Mouse (Mus musculus) embryo, embryonic 9.5 days (tissue): Measurements from ENCODE around the gene Cdh13.

Experiments used
- DNase-seq: peaks from one replicate; pipeline ENCODE4 v3.0.0-alpha.2; 2017; ENCODE audit errors: extremely low spot score

Gene Cdh13

GRCm38 (mm10) chr8:118380782-118381181 lies 97.2 kb downstream of the Cdh13 start:
- no peak for DNase-seq

GRCm38 (mm10) chr8:118381641-118382040 lies 98.1 kb downstream of the Cdh13 start:
- DNase-seq: no peak

- no peak for DNase-seq
Observed at GRCm38 (mm10) chr8:118384314-118384713, 100.8 kb downstream of the Cdh13 start.

GRCm38 (mm10) chr8:118389456-118389855 lies 105.9 kb downstream of the Cdh13 start:
- no peak for DNase-seq

GRCm38 (mm10) chr8:118393909-118394650 lies 110.5 kb downstream of the Cdh13 start:
- DNase-seq: no peak

GRCm38 (mm10) chr8:118395178-118395577 lies 111.6 kb downstream of the Cdh13 start:
- no peak for DNase-seq

- DNase-seq: no peak
Observed at GRCm38 (mm10) chr8:118404836-118405235, 121.3 kb downstream of the Cdh13 start.

- DNase-seq: no peak
Observed at GRCm38 (mm10) chr8:118407322-118407721, 123.8 kb downstream of the Cdh13 start.

GRCm38 (mm10) chr8:118409396-118409795 lies 125.9 kb downstream of the Cdh13 start:
- DNase-seq: no peak

GRCm38 (mm10) chr8:118410341-118410970 lies 126.9 kb downstream of the Cdh13 start:
- no peak for DNase-seq

- DNase-seq: no peak
Observed at GRCm38 (mm10) chr8:118415672-118416071, 132.1 kb downstream of the Cdh13 start.

GRCm38 (mm10) chr8:118416811-118417355 lies 133.3 kb downstream of the Cdh13 start:
- no peak for DNase-seq

- DNase-seq: no peak
Observed at GRCm38 (mm10) chr8:118422624-118423023, 139.1 kb downstream of the Cdh13 start.

- no peak for DNase-seq
Observed at GRCm38 (mm10) chr8:118428941-118429340, 145.4 kb downstream of the Cdh13 start.

- DNase-seq: no peak
Observed at GRCm38 (mm10) chr8:118431731-118432440, 148.4 kb downstream of the Cdh13 start.

- DNase-seq: no peak
Observed at GRCm38 (mm10) chr8:118433553-118434180, 150.1 kb downstream of the Cdh13 start.

GRCm38 (mm10) chr8:118436751-118437150 lies 153.2 kb downstream of the Cdh13 start:
- DNase-seq: no peak

- DNase-seq: no peak
Observed at GRCm38 (mm10) chr8:118437152-118437551, 153.6 kb downstream of the Cdh13 start.

- DNase-seq: no peak
Observed at GRCm38 (mm10) chr8:118437874-118438273, 154.3 kb downstream of the Cdh13 start.

GRCm38 (mm10) chr8:118439857-118440256 lies 156.3 kb downstream of the Cdh13 start:
- DNase-seq: no peak

- no peak for DNase-seq
Observed at GRCm38 (mm10) chr8:118443361-118443760, 159.8 kb downstream of the Cdh13 start.

GRCm38 (mm10) chr8:118444651-118445207 lies 161.2 kb downstream of the Cdh13 start:
- no peak for DNase-seq
